Mouse (Mus musculus) cerebellum, adult 9-11 months (tissue): ENCODE data around the gene Akr1b3.
"Not testable (repeated sequence)": the region's sequence is repeated elsewhere in the genome, so short reads cannot be mapped to it uniquely, and the experiment has no call there.

ENCODE experiments used
- DNase-seq: peaks from one replicate; pipeline ENCODE4 v3.0.0; 2022

Akr1b3 gene

GRCm38 (mm10) chr6:34316854-34317771 lies at the start of gene Akr1b3:
Akr1b3 (minus strand) TSS chr6:34317478.
- peak; percentile 88 for DNase-seq

- no peak for DNase-seq
Measured at GRCm38 (mm10) chr6:34364217-34365136, 47.2 kb upstream of the Akr1b3 start.

- DNase-seq, result no peak
Measured at GRCm38 (mm10) chr6:34355841-34356240, 38.6 kb upstream of the Akr1b3 start.

- no peak for DNase-seq
Measured at GRCm38 (mm10) chr6:34355349-34355747, 38.1 kb upstream of the Akr1b3 start.

- no peak for DNase-seq
Measured at GRCm38 (mm10) chr6:34354354-34355348, 37.4 kb upstream of the Akr1b3 start.

GRCm38 (mm10) chr6:34353658-34354353 lies 36.5 kb upstream of the Akr1b3 start, which contains the start of gene Akr1b8:
Akr1b8 (plus strand) TSS chr6:34354119.
- peak; percentile 85 for DNase-seq

- DNase-seq, result no peak
Measured at GRCm38 (mm10) chr6:34352401-34352800, 35.1 kb upstream of the Akr1b3 start.

GRCm38 (mm10) chr6:34351481-34351880 lies 34.2 kb upstream of the Akr1b3 start:
- not testable (repeated sequence) for DNase-seq

- no peak for DNase-seq
Measured at GRCm38 (mm10) chr6:34350037-34350699, 32.9 kb upstream of the Akr1b3 start.

- peak; percentile 23 for DNase-seq
Measured at GRCm38 (mm10) chr6:34346096-34346898, 29.0 kb upstream of the Akr1b3 start.

- no peak for DNase-seq
Measured at GRCm38 (mm10) chr6:34344935-34345334, 27.7 kb upstream of the Akr1b3 start.

- DNase-seq, result no peak
Measured at GRCm38 (mm10) chr6:34344135-34344850, 27.0 kb upstream of the Akr1b3 start.

- no peak for DNase-seq
Measured at GRCm38 (mm10) chr6:34343426-34343825, 26.1 kb upstream of the Akr1b3 start.

- DNase-seq, result no peak
Measured at GRCm38 (mm10) chr6:34342476-34342875, 25.2 kb upstream of the Akr1b3 start.

- DNase-seq, result no peak
Measured at GRCm38 (mm10) chr6:34341991-34342390, 24.7 kb upstream of the Akr1b3 start.

GRCm38 (mm10) chr6:34337799-34338198 lies 20.5 kb upstream of the Akr1b3 start:
- DNase-seq, result no peak

GRCm38 (mm10) chr6:34334673-34335072 lies 17.4 kb upstream of the Akr1b3 start:
- DNase-seq, result no peak

- not testable (repeated sequence) for DNase-seq
Measured at GRCm38 (mm10) chr6:34331804-34332203, 14.5 kb upstream of the Akr1b3 start.

- DNase-seq, result no peak
Measured at GRCm38 (mm10) chr6:34331379-34331778, 14.1 kb upstream of the Akr1b3 start.
